Mouse (Mus musculus) hindbrain, embryonic 11.5 days (tissue): ENCODE data around the gene Snorc. TPM values are rescaled to one million over a fixed set of nuclear protein-coding genes. Genes with fewer than 3 reads are reported as not detected.
A peak's percentile ranks its signal among the peaks of the same experiment; 100 is the strongest.
"Not testable (repeated sequence)": the region's sequence is repeated elsewhere in the genome, so short reads cannot be mapped to it uniquely, and the experiment has no call there.

Source experiments
- ATAC-seq: fragments of 200-750 bp; cut with Nextera tagmentation; 2 replicates; pipeline ENCODE4 v1.8.0; 2017; ENCODE audit warnings: mild to moderate bottlenecking, moderate TSS enrichment, moderate library complexity; ENCODE audit not compliant: low FRiP score
- DNase-seq: peaks from one replicate; pipeline ENCODE4 v3.0.0-alpha.2; 2015; ENCODE audit warnings: low spot score
- H3K27ac ChIP-seq: fragments of 300-500 bp; sonication (generic); 2 replicates; pipeline ENCODE4 v1.5.1; 2014; ENCODE audit warnings: mild to moderate bottlenecking, low read depth, low read length
- H3K27me3 ChIP-seq: fragments of 300-500 bp; sonication (generic); 2 replicates; pipeline ENCODE4 v1.6.1; 2014; ENCODE audit warnings: mild to moderate bottlenecking, low read length, moderate library complexity, mixed read lengths; ENCODE audit not compliant: control insufficient read depth, insufficient read depth
- H3K36me3 ChIP-seq: fragments of 300-500 bp; sonication (generic); 2 replicates; pipeline ENCODE4 v1.6.1; 2014; ENCODE audit warnings: mild to moderate bottlenecking, low read length, moderate library complexity, mixed read lengths; ENCODE audit not compliant: control insufficient read depth, insufficient read depth
- H3K4me1 ChIP-seq: fragments of 300-500 bp; sonication (generic); replicated peaks from 2 replicates; pipeline ENCODE4 v1.6.1; 2014; ENCODE audit warnings: low read length, mixed read lengths; ENCODE audit not compliant: control insufficient read depth, insufficient read depth
- H3K4me2 ChIP-seq: fragments of 300-500 bp; sonication (generic); replicated peaks from 2 replicates; pipeline ENCODE4 v1.6.1; 2014; ENCODE audit warnings: mild to moderate bottlenecking, low read depth, low read length
- H3K4me3 ChIP-seq: fragments of 300-500 bp; sonication (generic); 2 replicates; pipeline ENCODE4 v1.5.1; 2014; ENCODE audit warnings: low read depth, low read length
- H3K9ac ChIP-seq: fragments of 300-500 bp; sonication (generic); 2 replicates; pipeline ENCODE4 v1.6.1; 2014; ENCODE audit warnings: low read depth, low read length
- H3K9me3 ChIP-seq: fragments of 300-500 bp; sonication (generic); 2 replicates; pipeline ENCODE4 v1.6.1; 2016; ENCODE audit warnings: low read length; ENCODE audit not compliant: control insufficient read depth
- WGBS: fragments of 180-500 bp; shearing (Covaris S2); extraction: QIAGEN DNeasy Blood & Tissue Kit; methylation state at CpG from one replicate; pipeline ENCODE4 v1.1.7; 2014; 5-methylcytosine and 5-hydroxymethylcytosine counted together
- polyA plus RNA-seq: library from polyadenylated mRNA; unstranded; fragments of >200 nt; fragmentation: Nextera tagmentation; extraction: Ambion mirVana; gene quantifications from 2 replicates; pipeline ENCODE4 v1.2.1, GENCODE M21; 2014

The Snorc gene
- not detected in 2 replicates for polyA plus RNA-seq

GRCm38 (mm10) chr1:87469971-87470370 lies at the start of gene Snorc:
Gene Snorc, plus strand, starts transcription at chr1:87470271.
- H3K4me2 ChIP-seq, DNase-seq: not testable (repeated sequence)
- 45% methylated on average over 7 of the region's 10 CpGs for WGBS

DNA sequence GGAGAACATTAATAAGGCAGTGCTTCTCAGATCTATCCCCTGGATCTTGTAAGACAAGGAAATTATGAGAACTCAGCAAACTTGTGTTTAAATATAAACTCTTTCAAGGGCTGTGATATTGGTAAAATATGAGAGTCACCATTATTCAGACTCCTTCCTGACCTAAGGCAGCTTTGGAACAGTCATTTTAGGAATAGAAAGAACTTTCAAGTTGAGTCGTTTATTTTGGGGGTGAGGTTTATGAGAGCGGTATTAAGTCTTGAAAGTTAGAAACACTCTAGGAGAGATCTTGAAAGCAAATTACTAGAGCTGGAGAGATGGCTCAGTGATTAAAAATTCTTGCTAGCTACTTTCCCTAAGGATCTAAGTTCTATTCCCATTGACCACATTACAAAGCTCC lies 34.9 kb upstream of the Snorc start:
- Histone ChIP-seq H3K9me3 (no peaks in the 10 kb centered on the region), H3K27ac (no peak overlapping the region), H3K4me1 (no peaks in the 10 kb centered on the region), H3K4me3 (no peak overlapping the region), H3K9ac (no peak overlapping the region), H3K27me3 (no peaks in the 10 kb centered on the region), H3K4me2 (no peak overlapping the region), H3K36me3 (peaks cover 7% of the 10 kb centered on the region; the same call in 1 of the 2 replicates)
- DNase-seq, result no peak
- no peak for ATAC-seq
- 93% methylated on average over 2 of the region's 2 CpGs for WGBS

More at GRCm38 (mm10) chr1:87469971-87470370, at the start of gene Snorc:
- H3K9me3 ChIP-seq, ATAC-seq, H3K9ac ChIP-seq, H3K36me3 ChIP-seq, H3K27me3 ChIP-seq, H3K4me3 ChIP-seq, H3K4me1 ChIP-seq, H3K27ac ChIP-seq: not testable (repeated sequence)

DNA sequence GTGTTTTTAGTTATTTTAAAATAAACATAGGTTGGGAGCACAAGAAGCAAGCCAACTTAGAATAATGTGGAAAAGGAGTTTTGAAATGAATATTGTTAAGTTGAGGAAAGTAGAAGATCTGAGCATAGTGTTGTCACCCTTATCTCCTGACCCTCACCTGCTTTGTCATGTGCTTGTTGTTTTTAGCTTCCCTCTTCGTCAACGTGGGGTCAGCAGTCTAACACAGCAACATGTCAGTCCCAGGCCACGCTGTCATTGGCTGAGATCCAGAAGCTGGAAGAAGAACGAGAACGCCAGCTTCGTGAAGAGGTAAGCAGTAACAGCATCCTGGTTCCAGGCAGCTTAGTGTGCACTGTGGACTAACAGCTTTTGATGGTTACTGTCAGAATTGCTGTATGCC lies 33.5 kb upstream of the Snorc start:
- Histone ChIP-seq H3K9me3 (no peaks in the 10 kb centered on the region), H3K4me3 (no peak overlapping the region), H3K36me3 (peaks cover 9% of the 10 kb centered on the region; the same call in 1 of the 2 replicates), H3K27me3 (no peaks in the 10 kb centered on the region), H3K9ac (no peak overlapping the region), H3K4me2 (no peak overlapping the region), H3K4me1 (no peaks in the 10 kb centered on the region), H3K27ac (no peak overlapping the region)
- DNase-seq, result no peak
- 89% methylated on average over 6 of the region's 6 CpGs for WGBS
- ATAC-seq, result no peak

- H3K4me2 ChIP-seq, result no peak overlapping the region
- no peaks in the 10 kb centered on the region for H3K9me3 ChIP-seq
- 40% methylated on average over 5 of the region's 5 CpGs for WGBS
- ATAC-seq (no peak), DNase-seq (peak; percentile 84)
- H3K4me1 ChIP-seq, result no peaks in the 10 kb centered on the region
- H3K4me3 ChIP-seq, result no peak overlapping the region
- no peaks in the 10 kb centered on the region for H3K27me3 ChIP-seq
- no peak overlapping the region for H3K27ac ChIP-seq
- 0 out of 2 replicates have a peak, but pooled peaks cover 3% of the 10 kb centered on the region for H3K36me3 ChIP-seq
- no peak overlapping the region for H3K9ac ChIP-seq
Observed at GRCm38 (mm10) chr1:87447183-87448104, 22.6 kb upstream of the Snorc start.

GRCm38 (mm10) chr1:87449432-87449831 lies 20.6 kb upstream of the Snorc start:
- Histone ChIP-seq H3K27ac (no peak overlapping the region), H3K4me1 (no peaks in the 10 kb centered on the region), H3K9ac (no peak overlapping the region), H3K36me3 (0 out of 2 replicates have a peak, but pooled peaks cover 3% of the 10 kb centered on the region), H3K27me3 (no peaks in the 10 kb centered on the region), H3K9me3 (no peaks in the 10 kb centered on the region), H3K4me2 (no peak overlapping the region), H3K4me3 (no peak overlapping the region)
- ATAC-seq, result no peak
- 89% methylated on average over 4 of the region's 4 CpGs for WGBS
- DNase-seq, result no peak

DNA sequence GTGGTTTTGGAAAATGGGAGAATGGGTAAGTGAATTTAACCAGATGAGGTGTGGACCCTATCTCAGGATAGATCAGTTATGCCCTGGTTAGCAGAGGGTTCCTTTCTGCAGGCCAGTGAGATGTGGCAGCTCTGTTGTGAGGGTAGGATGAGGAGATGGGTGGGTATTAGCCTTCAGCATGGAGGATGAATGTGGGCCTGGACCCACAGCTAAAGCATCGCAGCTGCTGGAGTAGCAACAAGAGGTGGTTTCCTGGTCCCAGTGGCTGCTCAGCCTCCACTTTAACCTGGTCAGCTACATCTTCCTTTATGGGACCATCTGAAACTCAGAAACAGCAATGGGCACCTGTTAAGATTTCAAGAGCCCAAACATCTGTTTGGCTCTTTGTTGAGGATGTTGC lies 13.6 kb upstream of the Snorc start:
- Histone ChIP-seq H3K4me2 (no peak overlapping the region), H3K36me3 (no peaks in the 10 kb centered on the region), H3K4me3 (no peak overlapping the region), H3K27ac (no peak overlapping the region), H3K27me3 (no peaks in the 10 kb centered on the region), H3K9me3 (no peaks in the 10 kb centered on the region), H3K9ac (no peak overlapping the region), H3K4me1 (no peaks in the 10 kb centered on the region)
- ATAC-seq (no peak), DNase-seq (no peak)
- WGBS, result 100% methylated on average over 1 of the region's 1 CpGs

- H3K4me1 ChIP-seq, result no peaks in the 10 kb centered on the region
- H3K9me3 ChIP-seq, result no peaks in the 10 kb centered on the region
- H3K27me3 ChIP-seq, result no peaks in the 10 kb centered on the region
- DNase-seq (no peak), ATAC-seq (no peak)
- no peak overlapping the region for H3K4me3 ChIP-seq
- H3K4me2 ChIP-seq, result no peak overlapping the region
- no peak overlapping the region for H3K9ac ChIP-seq
- H3K36me3 ChIP-seq, result no peaks in the 10 kb centered on the region
- no peak overlapping the region for H3K27ac ChIP-seq
- 92% methylated on average over 4 of the region's 4 CpGs for WGBS
Observed at GRCm38 (mm10) chr1:87458045-87458444, 12.0 kb upstream of the Snorc start.

- H3K9me3 ChIP-seq, H3K27me3 ChIP-seq, ATAC-seq, H3K36me3 ChIP-seq, DNase-seq, H3K9ac ChIP-seq, H3K4me2 ChIP-seq, H3K4me3 ChIP-seq, H3K27ac ChIP-seq, H3K4me1 ChIP-seq: not testable (repeated sequence)
- 95% methylated on average over 6 of the region's 7 CpGs for WGBS
Observed at GRCm38 (mm10) chr1:87459856-87460255, 10.2 kb upstream of the Snorc start.

GRCm38 (mm10) chr1:87467469-87467868 lies 2.6 kb upstream of the Snorc start:
- Histone ChIP-seq H3K4me3 (no peak overlapping the region), H3K4me2 (no peak overlapping the region), H3K36me3 (no peaks in the 10 kb centered on the region), H3K27me3 (no peaks in the 10 kb centered on the region), H3K9me3 (no peaks in the 10 kb centered on the region), H3K4me1 (no peaks in the 10 kb centered on the region), H3K27ac (no peak overlapping the region), H3K9ac (no peak overlapping the region)
- DNase-seq, result no peak
- no peak for ATAC-seq
- 86% methylated on average over 9 of the region's 9 CpGs for WGBS
